Mouse (Mus musculus) stomach, embryonic 16.5 days (tissue): Measurements from ENCODE around the gene Mtx1. TPM values are rescaled to one million over a fixed set of nuclear protein-coding genes. Genes with fewer than 3 reads are reported as not detected.
A peak's percentile ranks its signal among the peaks of the same experiment; 100 is the strongest.

Source experiments
- ATAC-seq: fragments of 200-750 bp; cut with Nextera tagmentation; 2 replicates; pipeline ENCODE4 v1.8.0; 2017; ENCODE audit warnings: moderate number of reproducible peaks, moderate TSS enrichment; ENCODE audit not compliant: insufficient read depth, low FRiP score
- H3K27ac ChIP-seq: fragments of 300-500 bp; sonication (generic); 2 replicates; pipeline ENCODE4 v1.5.1; 2014; ENCODE audit warnings: low read length
- H3K27me3 ChIP-seq: fragments of 300-500 bp; sonication (generic); 2 replicates; pipeline ENCODE4 v1.6.1; 2014; ENCODE audit warnings: low read length, control low read depth, mixed read lengths; ENCODE audit not compliant: control insufficient read depth, insufficient read depth
- H3K36me3 ChIP-seq: fragments of 300-500 bp; sonication (generic); 2 replicates; pipeline ENCODE4 v1.6.1; 2014; ENCODE audit warnings: low read length; ENCODE audit not compliant: control insufficient read depth, insufficient read depth
- H3K4me1 ChIP-seq: fragments of 300-500 bp; sonication (generic); 2 replicates; pipeline ENCODE4 v1.6.1; 2014; ENCODE audit warnings: low read length, control low read depth, mixed read lengths; ENCODE audit not compliant: control insufficient read depth, insufficient read depth
- H3K4me2 ChIP-seq: fragments of 300-500 bp; sonication (generic); 2 replicates; pipeline ENCODE4 v1.6.1; 2014; ENCODE audit warnings: low read depth, low read length, mixed read lengths
- H3K4me3 ChIP-seq: fragments of 300-500 bp; sonication (generic); replicated peaks from 2 replicates; pipeline ENCODE4 v1.5.1; 2014; ENCODE audit warnings: mild to moderate bottlenecking, low read length
- H3K9ac ChIP-seq: fragments of 300-500 bp; sonication (generic); 2 replicates; pipeline ENCODE4 v1.6.1; 2014; ENCODE audit warnings: low read length
- H3K9me3 ChIP-seq: fragments of 300-500 bp; sonication (generic); replicated peaks from 2 replicates; pipeline ENCODE4 v1.6.1; 2016; ENCODE audit warnings: low read length, control low read depth; ENCODE audit not compliant: control insufficient read depth
- WGBS: fragments of 180-500 bp; shearing (Covaris S2); extraction: QIAGEN DNeasy Blood & Tissue Kit; methylation state at CpG from one replicate; pipeline ENCODE4 v1.1.7; 2014; 5-methylcytosine and 5-hydroxymethylcytosine counted together
- polyA plus RNA-seq: library from polyadenylated mRNA; unstranded; fragments of >200 nt; fragmentation: Nextera tagmentation; extraction: Ambion mirVana; gene quantifications from 2 replicates; pipeline ENCODE4 v1.2.1, GENCODE M21; 2015

Mtx1 gene
- polyA plus RNA-seq, 1 experiment from 2014 or later, result 177 TPM

GRCm38 (mm10) chr3:89202253-89203141, 24.4 kb downstream of the Mtx1 start, which contains the start of gene Gba:
Gene Gba, plus strand, starts transcription at chr3:89202928.
- peak; percentile 90 for ATAC-seq
- 23% methylated on average over 13 of the region's 13 CpGs for WGBS
- peaks cover 4% of the 10 kb centered on the region; the same call in 1 of the 2 replicates for H3K4me1 ChIP-seq
- H3K27ac ChIP-seq, result peak within 1 kb of the TSS; percentile 43; the same call in 1 of the 2 replicates
- H3K27me3 ChIP-seq, result no peaks in the 10 kb centered on the region
- H3K4me2 ChIP-seq, result peak within 1 kb of the TSS; percentile 71
- 0 out of 2 replicates have a peak, but pooled peaks cover 3% of the 10 kb centered on the region for H3K36me3 ChIP-seq
- peak within 1 kb of the TSS; percentile 65 for H3K4me3 ChIP-seq
- no peaks in the 10 kb centered on the region for H3K9me3 ChIP-seq
- peak within 1 kb of the TSS; percentile 71 for H3K9ac ChIP-seq

- H3K27ac ChIP-seq, result no peak overlapping the region
- H3K4me1 ChIP-seq, result peaks cover 12% of the 10 kb centered on the region
- H3K9me3 ChIP-seq, result no peaks in the 10 kb centered on the region
- H3K36me3 ChIP-seq, result no peaks in the 10 kb centered on the region
- no peaks in the 10 kb centered on the region for H3K27me3 ChIP-seq
- WGBS, result 76% methylated on average over 3 of the region's 3 CpGs
- no peak overlapping the region for H3K4me2 ChIP-seq
- no peak overlapping the region for H3K4me3 ChIP-seq
- no peak overlapping the region for H3K9ac ChIP-seq
- no peak for ATAC-seq
Measured at GRCm38 (mm10) chr3:89199839-89200238, 27.0 kb downstream of the Mtx1 start.

GRCm38 (mm10) chr3:89195979-89196877, 30.7 kb downstream of the Mtx1 start:
- peak; percentile 99 for ATAC-seq
- H3K27me3 ChIP-seq, result no peaks in the 10 kb centered on the region
- no peaks in the 10 kb centered on the region for H3K9me3 ChIP-seq
- no peaks in the 10 kb centered on the region for H3K36me3 ChIP-seq
- peak overlapping the region; percentile 77 for H3K27ac ChIP-seq
- 7% methylated on average over 33 of the region's 33 CpGs for WGBS
- H3K9ac ChIP-seq, result peak overlapping the region; percentile 78
- H3K4me2 ChIP-seq, result peak overlapping the region; percentile 66
- peaks cover 8% of the 10 kb centered on the region for H3K4me1 ChIP-seq
- H3K4me3 ChIP-seq, result peak overlapping the region; percentile 49

- Histone ChIP-seq H3K27ac (no peak overlapping the region), H3K36me3 (no peaks in the 10 kb centered on the region), H3K9me3 (no peaks in the 10 kb centered on the region), H3K4me3 (no peak overlapping the region), H3K9ac (no peak overlapping the region), H3K4me1 (peaks cover 8% of the 10 kb centered on the region), H3K4me2 (no peak overlapping the region), H3K27me3 (no peaks in the 10 kb centered on the region)
- WGBS, result 95% methylated on average over 2 of the region's 2 CpGs
- ATAC-seq, result no peak
Measured at GRCm38 (mm10) chr3:89193853-89194252, 33.0 kb downstream of the Mtx1 start.

- Histone ChIP-seq H3K27me3 (no peaks in the 10 kb centered on the region), H3K27ac (no peak overlapping the region), H3K9ac (no peak overlapping the region), H3K4me3 (no peak overlapping the region), H3K9me3 (no peaks in the 10 kb centered on the region), H3K36me3 (no peaks in the 10 kb centered on the region), H3K4me2 (no peak overlapping the region), H3K4me1 (peaks cover 8% of the 10 kb centered on the region)
- WGBS, result 61% methylated on average over 1 of the region's 1 CpGs
- ATAC-seq, result no peak
Measured at GRCm38 (mm10) chr3:89193351-89193750, 33.5 kb downstream of the Mtx1 start.

- H3K27ac ChIP-seq, result no peak overlapping the region
- H3K27me3 ChIP-seq, result no peaks in the 10 kb centered on the region
- no peaks in the 10 kb centered on the region for H3K9me3 ChIP-seq
- H3K4me3 ChIP-seq, result no peak overlapping the region
- ATAC-seq, result no peak
- H3K9ac ChIP-seq, result no peak overlapping the region
- no peaks in the 10 kb centered on the region for H3K4me1 ChIP-seq
- WGBS, result 81% methylated on average over 8 of the region's 8 CpGs
- no peak overlapping the region for H3K4me2 ChIP-seq
- H3K36me3 ChIP-seq, result no peaks in the 10 kb centered on the region
Measured at GRCm38 (mm10) chr3:89190436-89190835, 36.5 kb downstream of the Mtx1 start.

- Histone ChIP-seq H3K36me3 (no peaks in the 10 kb centered on the region), H3K27me3 (no peaks in the 10 kb centered on the region), H3K4me2 (no peak overlapping the region), H3K9me3 (no peaks in the 10 kb centered on the region), H3K4me3 (no peak overlapping the region), H3K4me1 (peaks cover 11% of the 10 kb centered on the region), H3K9ac (no peak overlapping the region), H3K27ac (no peak overlapping the region)
- WGBS, result 70% methylated on average over 12 of the region's 12 CpGs
- ATAC-seq, result no peak
Measured at GRCm38 (mm10) chr3:89188478-89188875, 38.4 kb downstream of the Mtx1 start.

GRCm38 (mm10) chr3:89187690-89188477, 39.0 kb downstream of the Mtx1 start:
- Histone ChIP-seq H3K4me2 (no peak overlapping the region), H3K36me3 (no peaks in the 10 kb centered on the region), H3K9ac (0 out of 2 replicates have a peak overlapping the region, but pooled peaks have one; percentile 25), H3K4me1 (peaks cover 11% of the 10 kb centered on the region), H3K27ac (no peak overlapping the region), H3K9me3 (no peaks in the 10 kb centered on the region), H3K4me3 (no peak overlapping the region), H3K27me3 (no peaks in the 10 kb centered on the region)
- 81% methylated on average over 18 of the region's 18 CpGs for WGBS
- no peak for ATAC-seq
